Mouse (Mus musculus) hindbrain, embryonic 10.5 days (tissue): ENCODE results near the gene Cd81. TPM values are rescaled to one million over a fixed set of nuclear protein-coding genes. Genes with fewer than 3 reads are reported as not detected.

Experiments used
- DNase-seq: peaks from one replicate; pipeline ENCODE4 v3.0.0-alpha.2; 2017; ENCODE audit warnings: low spot score
- H3K27ac ChIP-seq: fragments of 300-500 bp; sonication (generic); 2 replicates; pipeline ENCODE4 v1.5.1; 2016; ENCODE audit warnings: mild to moderate bottlenecking, moderate library complexity
- H3K27me3 ChIP-seq: fragments of 300-500 bp; sonication (generic); 2 replicates; pipeline ENCODE4 v1.6.1; 2016; ENCODE audit warnings: mild to moderate bottlenecking; ENCODE audit not compliant: poor library complexity, insufficient read depth, severe bottlenecking
- H3K36me3 ChIP-seq: fragments of 300-500 bp; sonication (generic); 2 replicates; pipeline ENCODE4 v1.6.1; 2016; ENCODE audit warnings: mild to moderate bottlenecking, moderate library complexity
- H3K4me1 ChIP-seq: fragments of 300-500 bp; sonication (generic); replicated peaks from 2 replicates; pipeline ENCODE4 v1.6.1; 2016; ENCODE audit warnings: mild to moderate bottlenecking
- H3K4me3 ChIP-seq: fragments of 300-500 bp; sonication (generic); 2 replicates; pipeline ENCODE4 v1.5.1; 2016; ENCODE audit warnings: mild to moderate bottlenecking, moderate library complexity
- H3K9me3 ChIP-seq: fragments of 300-500 bp; sonication (generic); 2 replicates; pipeline ENCODE4 v1.6.1; 2016; ENCODE audit warnings: mild to moderate bottlenecking, moderate library complexity
- WGBS: fragments of 180-500 bp; shearing (Covaris S2); methylation state at CpG from one replicate; pipeline ENCODE4 v1.1.7; 2016; 5-methylcytosine and 5-hydroxymethylcytosine counted together
- polyA plus RNA-seq: library from polyadenylated mRNA; unstranded; fragments of >200 nt; fragmentation: Nextera tagmentation; extraction: Ambion mirVana; gene quantifications from 2 replicates; pipeline ENCODE4 v1.2.1, GENCODE M21; 2016

The Cd81 gene
- polyA plus RNA-seq, 1 experiment from 2014 or later, result 238 TPM

GRCm38 (mm10) chr7:143070506-143071070 lies 18.0 kb downstream of the Cd81 start:
- H3K27ac ChIP-seq, result peak overlapping the region; percentile 94
- no peak for DNase-seq
- 89% methylated on average over 10 of the region's 10 CpGs for WGBS

GRCm38 (mm10) chr7:143072605-143073004 lies 20.1 kb downstream of the Cd81 start:
- no peak for DNase-seq
- Histone ChIP-seq H3K27ac (0 out of 2 replicates have a peak overlapping the region, but pooled peaks have one; percentile 12), H3K4me1 (peaks cover 31% of the 10 kb centered on the region), H3K36me3 (peaks cover 21% of the 10 kb centered on the region), H3K9me3 (no peaks in the 10 kb centered on the region), H3K4me3 (no peak overlapping the region), H3K27me3 (no peaks in the 10 kb centered on the region)
- 89% methylated on average over 5 of the region's 5 CpGs for WGBS

More at GRCm38 (mm10) chr7:143070506-143071070, 18.0 kb downstream of the Cd81 start:
- H3K9me3 ChIP-seq, result no peaks in the 10 kb centered on the region
- peaks cover 42% of the 10 kb centered on the region for H3K36me3 ChIP-seq
- peaks cover 32% of the 10 kb centered on the region for H3K4me1 ChIP-seq
- peak overlapping the region; percentile 94 for H3K4me3 ChIP-seq
- no peaks in the 10 kb centered on the region for H3K27me3 ChIP-seq

- DNase-seq, result peak; percentile 40
- H3K27me3 ChIP-seq, result no peaks in the 10 kb centered on the region
- H3K27ac ChIP-seq, result no peak overlapping the region
- peaks cover 26% of the 10 kb centered on the region for H3K4me1 ChIP-seq
- H3K36me3 ChIP-seq, result peaks cover 17% of the 10 kb centered on the region
- H3K9me3 ChIP-seq, result no peaks in the 10 kb centered on the region
- no peak overlapping the region for H3K4me3 ChIP-seq
- 76% methylated on average over 1 of the region's 1 CpGs for WGBS
Observed at GRCm38 (mm10) chr7:143073086-143073485, 20.5 kb downstream of the Cd81 start.

- Histone ChIP-seq H3K27ac (no peak overlapping the region), H3K36me3 (peaks cover 13% of the 10 kb centered on the region), H3K27me3 (no peaks in the 10 kb centered on the region), H3K4me1 (peaks cover 11% of the 10 kb centered on the region), H3K4me3 (no peak overlapping the region), H3K9me3 (no peaks in the 10 kb centered on the region)
- 73% methylated on average over 5 of the region's 5 CpGs for WGBS
- no peak for DNase-seq
Observed at GRCm38 (mm10) chr7:143075394-143075793, 22.9 kb downstream of the Cd81 start.

GRCm38 (mm10) chr7:143077351-143077750 lies 24.8 kb downstream of the Cd81 start:
- no peaks in the 10 kb centered on the region for H3K27me3 ChIP-seq
- H3K4me1 ChIP-seq, result peaks cover 7% of the 10 kb centered on the region; the same call in 1 of the 2 replicates
- 79% methylated on average over 2 of the region's 2 CpGs for WGBS
- H3K36me3 ChIP-seq, result 0 out of 2 replicates have a peak, but pooled peaks cover under 1% of the 10 kb centered on the region
- no peak for DNase-seq
- no peak overlapping the region for H3K4me3 ChIP-seq
- no peaks in the 10 kb centered on the region for H3K9me3 ChIP-seq
- H3K27ac ChIP-seq, result no peak overlapping the region

GRCm38 (mm10) chr7:143082024-143082423 lies 29.5 kb downstream of the Cd81 start:
- H3K4me3 ChIP-seq, result no peak overlapping the region
- peaks cover 13% of the 10 kb centered on the region for H3K4me1 ChIP-seq
- H3K27me3 ChIP-seq, result peaks cover 5% of the 10 kb centered on the region; the same call in 1 of the 2 replicates
- H3K36me3 ChIP-seq, result no peaks in the 10 kb centered on the region
- 64% methylated on average over 6 of the region's 6 CpGs for WGBS
- no peak for DNase-seq
- H3K9me3 ChIP-seq, result no peaks in the 10 kb centered on the region
- H3K27ac ChIP-seq, result no peak overlapping the region

- peaks cover 5% of the 10 kb centered on the region; the same call in 1 of the 2 replicates for H3K27me3 ChIP-seq
- WGBS, result 81% methylated on average over 2 of the region's 2 CpGs
- no peaks in the 10 kb centered on the region for H3K9me3 ChIP-seq
- H3K27ac ChIP-seq, result no peak overlapping the region
- DNase-seq, result no peak
- H3K4me1 ChIP-seq, result peaks cover 17% of the 10 kb centered on the region
- no peak overlapping the region for H3K4me3 ChIP-seq
- H3K36me3 ChIP-seq, result no peaks in the 10 kb centered on the region
Observed at GRCm38 (mm10) chr7:143083708-143084107, 31.2 kb downstream of the Cd81 start.

- peak; percentile 59 for DNase-seq
- Histone ChIP-seq H3K4me1 (peaks cover 17% of the 10 kb centered on the region), H3K27me3 (peaks cover 11% of the 10 kb centered on the region; the same call in 1 of the 2 replicates), H3K4me3 (no peak overlapping the region), H3K36me3 (no peaks in the 10 kb centered on the region), H3K27ac (peak overlapping the region; percentile 59; the same call in 1 of the 2 replicates), H3K9me3 (no peaks in the 10 kb centered on the region)
- WGBS, result 55% methylated on average over 2 of the region's 2 CpGs
Observed at GRCm38 (mm10) chr7:143086366-143086765, 33.8 kb downstream of the Cd81 start.

GRCm38 (mm10) chr7:143087070-143087579 lies 34.6 kb downstream of the Cd81 start:
- Histone ChIP-seq H3K4me3 (no peak overlapping the region), H3K27ac (peak overlapping the region; percentile 59), H3K36me3 (no peaks in the 10 kb centered on the region), H3K9me3 (no peaks in the 10 kb centered on the region), H3K4me1 (peaks cover 15% of the 10 kb centered on the region), H3K27me3 (peaks cover 11% of the 10 kb centered on the region; the same call in 1 of the 2 replicates)
- DNase-seq, result peak; percentile 32
- 54% methylated on average over 4 of the region's 4 CpGs for WGBS

GRCm38 (mm10) chr7:143093847-143094246 lies 41.3 kb downstream of the Cd81 start:
- 76% methylated on average over 3 of the region's 3 CpGs for WGBS
- peaks cover 25% of the 10 kb centered on the region for H3K27me3 ChIP-seq
- no peaks in the 10 kb centered on the region for H3K9me3 ChIP-seq
- no peak overlapping the region for H3K4me3 ChIP-seq
- no peak overlapping the region for H3K27ac ChIP-seq
- H3K4me1 ChIP-seq, result 0 out of 2 replicates have a peak, but pooled peaks cover 2% of the 10 kb centered on the region
- H3K36me3 ChIP-seq, result no peaks in the 10 kb centered on the region
- no peak for DNase-seq

- Histone ChIP-seq H3K4me1 (0 out of 2 replicates have a peak, but pooled peaks cover 2% of the 10 kb centered on the region), H3K4me3 (no peak within 1 kb of the TSS), H3K9me3 (no peaks in the 10 kb centered on the region), H3K27me3 (peaks cover 23% of the 10 kb centered on the region), H3K27ac (0 out of 2 replicates have a peak within 1 kb of the TSS, but pooled peaks have one; percentile 31), H3K36me3 (no peaks in the 10 kb centered on the region)
- WGBS, result 41% methylated on average over 10 of the region's 10 CpGs
- peak; percentile 75 for DNase-seq
Observed at GRCm38 (mm10) chr7:143094592-143095553, 42.3 kb downstream of the Cd81 start, which contains the start of gene Trpm5. Gene Trpm5, minus strand, starts transcription at chr7:143094642.

- Histone ChIP-seq H3K4me3 (no peak overlapping the region), H3K9me3 (no peaks in the 10 kb centered on the region), H3K36me3 (no peaks in the 10 kb centered on the region), H3K27ac (no peak overlapping the region), H3K4me1 (0 out of 2 replicates have a peak, but pooled peaks cover 2% of the 10 kb centered on the region), H3K27me3 (peaks cover 18% of the 10 kb centered on the region)
- DNase-seq, result no peak
- WGBS, result 63% methylated on average over 1 of the region's 1 CpGs
Observed at GRCm38 (mm10) chr7:143095554-143095907, 43.0 kb downstream of the Cd81 start.
